Mouse (Mus musculus): ENCODE data around the gene Nup214.

Gene Nup214

GRCm38 (mm10) chr2:32077744-32078143 lies 103.5 kb downstream of the Nup214 start:
- DNase-seq: peak; percentile 52

DNA sequence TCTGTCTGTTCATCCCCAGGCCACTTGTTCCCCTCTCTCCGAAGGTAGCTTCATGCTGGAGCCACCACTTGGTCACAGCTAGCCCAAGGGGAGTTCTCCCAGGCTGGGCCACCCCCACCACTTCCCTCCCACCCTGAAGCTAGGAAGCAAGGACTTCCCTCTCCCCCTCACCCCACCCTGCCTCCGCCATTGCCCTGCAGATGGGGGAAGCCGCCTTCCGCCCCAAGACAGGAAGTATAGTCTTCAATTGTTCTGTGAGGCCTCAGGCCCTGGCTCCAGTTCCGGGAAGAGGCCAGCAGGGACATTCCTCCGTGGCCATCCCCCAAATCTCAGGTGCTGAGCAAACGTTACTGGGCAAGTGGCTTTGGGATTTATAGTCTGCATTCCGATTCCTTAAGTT lies 104.3 kb downstream of the Nup214 start:
- DNase-seq: peak; percentile 89

DNA sequence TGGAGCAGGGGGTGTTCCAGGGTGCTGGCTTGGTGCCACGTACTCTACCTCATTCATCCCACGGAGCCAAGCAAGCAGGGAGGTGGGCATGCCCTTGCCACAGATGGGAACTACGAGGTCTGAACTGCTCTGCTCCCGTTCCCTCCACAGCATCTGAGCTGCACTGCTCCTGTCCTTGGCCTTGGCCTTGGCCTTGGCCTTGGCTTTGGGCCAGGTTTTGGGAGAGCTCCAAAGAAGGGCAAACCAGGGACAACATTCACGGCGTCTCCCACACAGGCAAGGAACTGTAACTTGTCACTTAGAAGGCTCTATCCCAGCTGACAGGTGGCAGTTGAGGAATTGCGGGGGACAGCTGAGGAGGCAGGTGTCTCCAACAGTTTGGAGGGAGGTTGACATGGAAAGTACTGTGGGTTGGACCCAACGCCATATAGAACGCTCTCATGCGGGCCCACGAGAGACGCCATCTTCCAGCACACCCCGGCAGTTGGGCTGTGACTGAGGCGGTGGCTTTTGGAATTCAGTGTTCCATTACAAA lies 105.0 kb downstream of the Nup214 start:
- peak; percentile 32 for DNase-seq

GRCm38 (mm10) chr2:32080681-32081080 lies 106.4 kb downstream of the Nup214 start:
- peak; percentile 54 for DNase-seq

DNA sequence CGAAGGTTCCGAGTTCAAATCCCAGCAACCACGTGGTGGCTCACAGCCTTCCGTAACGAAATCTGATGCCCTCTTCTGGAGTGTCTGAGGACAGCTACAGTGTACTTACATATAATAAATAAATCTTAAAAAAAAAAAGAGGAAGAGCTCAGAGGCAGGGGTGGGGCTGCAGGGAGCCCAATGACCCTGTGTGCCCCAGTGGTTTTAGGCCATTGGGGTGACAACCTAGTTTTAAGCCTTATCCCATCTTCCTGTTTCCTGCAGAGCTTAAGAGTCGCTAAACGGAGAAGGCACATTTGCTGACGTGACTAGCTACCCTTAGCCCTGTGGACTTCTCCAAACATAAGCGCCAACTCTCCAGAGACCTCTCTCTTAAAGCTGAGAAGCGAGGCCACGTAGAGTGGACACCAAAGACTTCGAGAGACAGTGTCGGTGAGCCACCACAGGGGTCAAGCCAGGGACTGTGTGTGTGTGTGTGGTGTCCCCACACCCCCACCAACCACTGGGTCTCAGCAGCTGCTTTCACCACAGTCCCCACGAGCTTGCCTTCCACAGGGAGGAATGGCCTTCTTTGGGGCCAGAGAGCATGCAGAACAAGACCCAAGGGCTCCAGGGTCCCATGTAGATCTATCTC lies 107.2 kb downstream of the Nup214 start:
- peak; percentile 42 for DNase-seq

- peak; percentile 44 for DNase-seq
These were observed 108.0 kb downstream of the Nup214 start for GRCm38 (mm10) chr2:32082229-32082628.

- DNase-seq: peak; percentile 89
These were observed 109.1 kb downstream of the Nup214 start for GRCm38 (mm10) chr2:32083159-32084011.

DNA sequence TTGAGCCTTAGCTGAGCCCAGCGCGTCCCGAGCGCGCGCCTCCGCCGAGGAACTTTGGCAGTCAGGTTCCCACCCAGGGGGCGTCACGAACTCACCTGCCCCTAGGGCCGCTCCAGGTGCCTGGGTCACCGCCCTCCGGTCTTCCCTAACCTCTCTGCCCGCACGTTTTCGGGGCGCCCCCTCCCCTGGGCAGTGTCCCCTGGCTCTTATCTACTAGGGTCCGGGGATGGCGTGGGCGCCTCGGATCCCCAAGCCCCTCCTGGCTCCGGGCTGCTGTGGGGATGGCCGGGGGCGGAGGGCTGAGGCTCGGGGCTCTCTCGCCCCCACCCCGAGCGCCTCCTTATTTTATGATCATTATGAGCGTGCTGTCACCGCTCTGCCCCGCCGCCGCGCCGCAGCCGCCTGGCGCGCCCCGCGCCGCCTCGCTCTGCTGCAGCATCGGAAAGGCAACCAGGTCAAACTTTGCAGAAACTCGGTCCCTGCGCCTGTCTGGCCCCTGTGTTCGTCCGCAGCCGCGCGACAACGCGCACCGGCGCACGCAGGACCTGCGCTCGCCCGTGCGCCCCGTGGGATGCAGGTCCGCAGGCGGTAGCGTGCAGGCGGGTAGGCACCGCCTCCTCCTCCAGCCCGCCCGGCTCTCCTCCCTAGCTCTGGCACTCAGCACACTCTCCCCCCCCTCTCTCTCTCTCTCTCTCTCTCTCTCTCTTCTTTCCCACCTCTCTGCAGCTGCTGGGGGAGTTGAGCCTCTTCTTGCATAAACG lies 110.1 kb downstream of the Nup214 start, which contains the start of gene Fam78a:
TSS of gene Fam78a (minus strand) at position 747 of the 761 bp plus-strand sequence.
- DNase-seq: peak; percentile 83

DNA sequence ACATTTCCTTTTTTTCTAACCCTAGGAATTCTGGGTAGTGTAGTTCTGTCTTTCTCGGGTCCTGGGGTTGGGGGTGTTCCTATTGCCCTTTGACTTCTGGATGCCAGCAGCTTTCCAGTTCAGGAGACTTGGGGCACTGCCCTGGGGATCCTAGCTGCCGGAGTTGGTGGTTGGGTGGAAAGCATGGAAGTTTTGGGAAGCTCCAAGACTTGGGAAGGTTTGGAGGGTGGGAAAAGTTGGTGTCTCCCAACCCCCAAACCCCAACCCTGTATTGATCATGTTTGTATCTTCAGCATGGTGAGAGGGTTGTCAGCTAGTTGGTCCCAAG lies 110.6 kb downstream of the Nup214 start:
- no peak for DNase-seq

DNA sequence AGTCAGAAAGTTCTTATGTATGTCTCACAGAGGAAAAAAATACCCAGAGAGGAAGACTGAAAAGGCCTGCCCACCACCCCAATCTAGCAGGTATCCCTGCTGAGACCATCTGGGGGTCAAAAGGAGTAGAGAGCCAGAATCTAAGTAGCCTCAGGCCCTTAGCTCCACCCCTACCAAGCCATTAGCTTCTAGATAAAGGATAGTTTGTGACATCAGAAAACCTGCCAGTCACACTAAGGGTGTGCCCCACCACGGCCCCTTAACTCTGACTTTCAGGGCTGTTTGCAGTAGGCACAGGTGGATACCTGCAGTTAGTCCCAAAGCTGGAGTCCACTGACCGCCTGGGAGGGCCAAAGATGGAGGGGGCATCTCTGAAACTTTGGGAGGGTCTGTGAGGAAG lies 111.0 kb downstream of the Nup214 start:
- DNase-seq: peak; percentile 19

DNA sequence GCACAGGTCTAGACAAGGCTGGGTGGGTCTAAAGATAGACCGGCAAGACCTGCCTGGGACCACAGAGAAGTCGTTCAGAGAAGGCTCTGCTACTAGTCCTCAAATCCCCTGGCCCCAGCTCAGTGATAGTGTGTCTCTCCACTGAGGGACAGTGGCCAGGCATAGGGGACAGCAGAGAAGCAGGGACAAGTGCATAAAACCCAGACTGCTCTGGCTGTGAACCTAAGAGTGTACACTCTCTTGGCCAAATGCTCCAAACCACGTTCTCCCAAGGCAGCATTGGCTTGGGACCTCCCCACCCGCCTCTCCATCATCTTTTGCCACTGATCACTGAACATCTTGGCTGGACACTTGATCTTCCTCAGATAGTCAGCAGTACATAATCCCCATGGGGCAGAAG lies 113.4 kb downstream of the Nup214 start:
- no peak for DNase-seq

DNA sequence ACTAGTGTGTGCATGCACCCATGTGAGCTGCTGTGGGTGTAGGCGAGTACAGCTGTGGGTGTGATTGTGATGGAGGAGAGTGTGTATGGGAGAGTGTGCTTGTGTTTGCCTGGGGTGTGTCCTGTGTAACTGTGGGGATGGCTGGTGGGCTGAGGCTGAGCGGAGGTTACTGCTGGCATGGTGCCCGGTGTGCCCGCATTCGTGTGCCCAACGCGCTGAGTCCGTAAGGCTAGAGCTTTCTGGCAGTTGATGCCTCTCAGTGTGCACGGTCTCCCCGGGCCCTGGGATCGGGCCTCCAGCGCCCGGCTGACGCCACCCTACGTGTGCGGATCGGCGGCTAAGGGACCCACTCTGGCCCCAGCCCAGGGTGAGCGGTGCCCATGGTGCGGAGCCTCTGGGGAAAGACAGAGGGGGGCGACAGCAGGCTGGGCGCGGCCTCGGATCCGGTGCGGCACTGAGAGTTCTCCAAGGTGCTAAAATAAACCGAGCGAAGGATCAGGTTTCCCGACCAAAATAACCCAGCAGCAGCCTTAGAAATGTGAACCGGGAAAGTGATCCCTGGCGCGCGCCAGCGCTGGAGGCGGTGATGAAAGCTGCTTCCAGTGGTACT lies 114.2 kb downstream of the Nup214 start:
- peak; percentile 48 for DNase-seq

DNA sequence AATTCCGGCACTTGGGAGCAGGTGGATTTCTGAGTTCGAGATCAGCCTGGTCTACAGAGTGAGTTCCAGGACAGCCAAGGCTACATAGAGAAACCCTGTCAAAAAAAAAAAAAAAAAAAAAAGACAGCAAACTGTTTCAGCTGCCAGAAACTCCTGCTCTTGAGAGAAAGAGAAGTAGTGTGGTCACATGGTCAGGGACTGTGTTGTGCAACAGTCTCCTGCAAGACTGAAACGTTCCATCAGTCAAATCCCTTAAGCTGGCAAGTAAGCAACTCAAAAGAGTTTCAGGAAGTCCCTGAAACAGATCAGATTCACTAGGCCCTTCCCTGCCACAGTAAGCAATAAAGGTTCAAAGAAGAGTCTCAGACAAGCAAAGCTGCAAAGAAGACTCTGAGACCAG lies 115.4 kb downstream of the Nup214 start:
- DNase-seq: no peak

GRCm38 (mm10) chr2:32090145-32090544 lies 115.9 kb downstream of the Nup214 start:
- no peak for DNase-seq

DNA sequence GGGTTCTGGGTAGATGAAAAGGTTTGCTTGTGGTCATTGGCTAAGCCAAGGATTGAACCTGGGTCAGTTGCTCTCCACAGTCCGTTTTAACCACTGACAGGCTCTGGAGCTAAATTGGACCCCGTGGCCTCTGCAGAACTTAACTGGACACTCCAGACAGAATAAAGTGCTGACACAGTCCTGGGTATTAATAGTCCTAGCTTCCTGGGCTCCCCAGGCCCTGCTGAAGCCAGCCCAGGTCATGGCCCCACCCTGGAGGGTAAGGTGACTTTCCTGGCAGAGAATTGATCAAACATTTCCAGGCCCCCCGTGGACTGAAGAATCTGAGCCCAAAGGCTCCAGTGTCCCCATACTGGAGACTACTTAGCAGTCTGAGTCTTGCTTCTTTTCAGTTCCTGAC lies 117.7 kb downstream of the Nup214 start:
- no peak for DNase-seq

DNA sequence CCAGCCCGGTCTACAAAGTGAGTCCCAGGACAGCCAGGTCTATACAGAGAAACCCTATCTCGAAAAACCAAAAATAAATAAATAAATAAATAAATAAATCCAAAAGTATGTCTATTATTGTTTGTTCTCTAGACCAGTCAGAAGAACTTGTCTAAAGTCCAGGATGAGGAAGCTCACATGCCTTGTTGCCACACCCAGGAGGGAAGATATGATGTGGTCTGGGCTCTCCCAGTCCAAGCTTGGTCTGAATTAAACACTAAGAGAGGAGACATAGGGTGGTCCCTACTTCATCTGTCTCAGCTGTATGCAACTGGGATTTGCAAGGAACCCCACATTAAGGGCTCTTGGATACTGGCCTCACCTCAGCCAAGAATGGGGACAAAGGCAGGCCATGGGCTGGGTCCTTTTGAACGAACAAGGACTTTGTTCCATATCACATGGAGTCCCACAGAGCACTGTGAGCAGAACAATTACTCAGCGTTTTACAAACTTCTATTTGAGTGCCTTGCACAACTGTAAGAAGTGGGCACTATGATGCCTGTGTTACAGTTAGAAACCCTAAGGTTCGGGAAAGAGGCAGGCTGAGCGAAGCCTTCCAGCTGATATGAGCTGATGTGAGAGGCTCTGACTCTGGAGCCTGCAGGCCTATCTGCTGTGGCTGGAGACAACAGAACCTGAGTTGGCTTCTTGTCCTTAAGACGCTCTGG lies 119.9 kb downstream of the Nup214 start:
- no peak for DNase-seq

GRCm38 (mm10) chr2:32095351-32096121 lies 121.3 kb downstream of the Nup214 start, which contains the start of gene Plpp7:
Gene Plpp7, plus strand, starts transcription at chr2:32095528.
- DNase-seq: no peak

DNA sequence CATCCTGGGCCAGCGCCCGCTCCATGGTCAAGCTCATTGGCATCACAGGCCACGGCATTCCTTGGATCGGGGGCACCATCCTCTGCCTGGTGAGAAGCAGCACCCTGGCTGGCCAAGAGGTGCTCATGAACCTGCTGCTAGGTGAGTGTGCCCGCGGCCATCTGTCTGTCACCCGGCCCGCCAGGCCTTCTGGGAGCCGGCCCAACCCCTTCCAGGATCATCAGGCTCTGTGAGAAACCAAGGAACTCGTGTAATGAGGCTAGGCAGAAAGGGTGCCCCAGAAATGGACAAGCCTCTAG lies 121.8 kb downstream of the Nup214 start:
- DNase-seq: no peak

DNA sequence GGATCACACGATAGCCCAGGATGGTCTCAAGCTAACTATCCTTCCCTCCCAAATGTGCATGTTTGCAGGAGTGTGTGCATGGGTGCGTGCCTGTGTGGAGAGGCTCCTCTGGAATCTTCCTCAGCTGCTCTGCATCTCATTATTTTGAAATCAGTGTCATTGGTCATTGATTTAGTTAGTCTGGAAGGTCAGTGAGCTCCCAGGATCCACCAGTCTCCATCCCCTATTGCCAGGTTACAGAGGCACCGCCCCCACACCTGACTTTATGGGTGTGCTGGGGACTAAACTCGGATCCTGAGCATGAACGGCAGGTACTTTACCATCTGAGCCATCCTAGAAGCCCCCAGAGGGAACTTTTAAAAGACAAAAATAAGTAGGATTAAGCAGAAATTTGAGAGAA lies 128.7 kb downstream of the Nup214 start:
- no peak for DNase-seq

DNA sequence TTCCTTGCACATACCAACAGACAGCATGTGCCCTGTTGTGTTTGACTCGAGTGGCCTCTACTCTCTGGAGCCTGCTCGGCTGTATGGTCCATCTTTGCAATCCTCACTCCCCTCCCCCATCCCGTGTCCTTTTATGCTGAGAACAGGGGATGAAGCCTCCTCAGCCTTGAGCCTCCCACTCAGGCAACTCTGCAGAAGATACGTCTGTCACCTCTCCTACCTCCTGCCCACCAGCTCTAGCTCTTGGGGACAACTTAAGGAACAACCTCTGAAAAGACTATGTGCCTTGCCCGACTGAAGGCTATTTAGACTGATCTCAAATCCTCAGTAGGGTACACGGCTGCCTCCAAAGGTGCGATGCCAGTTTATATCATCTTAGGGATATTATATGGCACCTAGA lies 129.3 kb downstream of the Nup214 start:
- no peak for DNase-seq
